Mouse (Mus musculus): ENCODE measurements around the gene C2cd2l. TPM values are rescaled to one million over a fixed set of nuclear protein-coding genes. Genes with fewer than 3 reads are reported as not detected.
"Not testable (repeated sequence)": the region's sequence is repeated elsewhere in the genome, so short reads cannot be mapped to it uniquely, and the experiment has no call there.

The C2cd2l gene
- polyA plus RNA-seq, 1 experiment from 2014 or later = 11.4 TPM

- Histone ChIP-seq H3K4me2 (ENCODE audit: low read depth, low read length) (peak within 1 kb of the TSS; percentile 86), H3K4me1 (ENCODE audit: insufficient read depth) (peaks cover 21% of the 10 kb centered on the region), H3K27ac (ENCODE audit: low read depth) (peak within 1 kb of the TSS; percentile 91), H3K4me3 (ENCODE audit: low read depth, low read length) (peak within 1 kb of the TSS; percentile 89), H3K9me3 (ENCODE audit: low read length) (no peaks in the 10 kb centered on the region), H3K36me3 (replicated peaks; ENCODE audit: insufficient read depth, low read length) (peaks cover 28% of the 10 kb centered on the region), H3K9ac (replicated peaks) (peak within 1 kb of the TSS; percentile 94), H3K27me3 (ENCODE audit: insufficient read depth, low read length) (no peaks in the 10 kb centered on the region)
- under 1% methylated on average over 53 of the region's 54 CpGs for WGBS (ENCODE audit: insufficient replicate concordance)
- DNase-seq = peak; percentile 98
- no peak for TF ChIP-seq CTCF (IDR thresholded peaks at IDR 0.05; ENCODE audit: low read depth)
- TF ChIP-seq EP300 (IDR thresholded peaks at IDR 0.05; ENCODE audit: low read depth) = peak; percentile 64; the same call in 1 of the 2 replicates
- ATAC-seq = peak; percentile 99
Measured at GRCm38 (mm10) chr9:44305466-44306079, 14.5 kb downstream of the C2cd2l start, which contains the start of gene Hinfp. Gene Hinfp (minus strand): TSS chr9:44305671.

DNA sequence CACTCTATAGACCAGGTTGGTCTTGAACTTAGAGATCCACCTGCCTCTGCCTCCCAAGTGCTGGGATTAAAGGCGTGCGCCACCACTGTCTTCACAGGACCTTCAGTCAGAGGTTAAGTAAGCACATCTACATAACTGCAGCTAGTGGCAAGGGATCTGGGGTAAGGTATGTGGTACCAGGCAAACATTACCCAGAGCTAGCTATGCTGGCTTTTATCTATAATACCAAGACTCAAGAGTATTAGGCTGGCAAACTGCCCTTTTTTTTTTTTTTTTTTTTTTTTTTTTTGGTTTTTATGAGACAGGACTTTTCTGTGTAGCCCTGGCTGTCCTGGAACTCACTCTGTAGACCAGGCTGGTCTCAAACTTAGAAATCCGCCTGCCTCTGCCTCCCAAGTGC lies 20.1 kb downstream of the C2cd2l start:
- H3K9ac ChIP-seq (replicated peaks); DNase-seq; H3K4me2 ChIP-seq (ENCODE audit: low read depth, low read length); H3K4me1 ChIP-seq (ENCODE audit: insufficient read depth); H3K9me3 ChIP-seq (ENCODE audit: low read length); H3K27me3 ChIP-seq (ENCODE audit: insufficient read depth, low read length); H3K4me3 ChIP-seq (ENCODE audit: low read depth, low read length); ATAC-seq: not testable (repeated sequence)
- Histone ChIP-seq H3K36me3 (replicated peaks; ENCODE audit: insufficient read depth, low read length) (peaks cover 75% of the 10 kb centered on the region), H3K27ac (ENCODE audit: low read depth) (0 out of 2 replicates have a peak overlapping the region, but pooled peaks have one; percentile 8)
- WGBS (ENCODE audit: insufficient replicate concordance) = 85% methylated on average over 3 of the region's 3 CpGs

DNA sequence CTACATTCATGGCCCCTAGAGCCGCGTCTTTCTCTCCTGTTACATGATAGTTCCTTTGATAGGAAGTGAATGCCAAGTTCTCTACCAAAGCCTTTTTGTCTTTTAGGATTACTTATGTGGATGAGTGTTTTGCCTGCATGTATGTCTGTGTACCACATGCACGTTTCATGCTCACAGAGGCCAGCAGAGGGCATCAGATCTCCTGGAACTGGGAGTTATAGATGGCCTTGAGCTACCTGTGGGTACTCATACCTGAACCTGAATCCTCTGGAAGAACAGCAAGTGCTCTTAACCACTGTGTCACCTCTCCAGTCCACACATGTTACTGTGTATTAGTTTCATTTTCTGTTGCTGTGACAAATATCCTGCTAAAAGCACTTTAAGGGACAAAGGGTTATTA lies 27.6 kb downstream of the C2cd2l start:
- Histone ChIP-seq H3K4me3 (ENCODE audit: low read depth, low read length) (no peak overlapping the region), H3K27ac (ENCODE audit: low read depth) (no peak overlapping the region), H3K27me3 (ENCODE audit: insufficient read depth, low read length) (peaks cover 14% of the 10 kb centered on the region; the same call in 1 of the 2 replicates), H3K9ac (replicated peaks) (no peak overlapping the region), H3K9me3 (ENCODE audit: low read length) (no peaks in the 10 kb centered on the region), H3K4me1 (ENCODE audit: insufficient read depth) (peaks cover 12% of the 10 kb centered on the region), H3K4me2 (ENCODE audit: low read depth, low read length) (no peak overlapping the region), H3K36me3 (replicated peaks; ENCODE audit: insufficient read depth, low read length) (peaks cover 57% of the 10 kb centered on the region)
- peak; percentile 85 for TF ChIP-seq CTCF (IDR thresholded peaks at IDR 0.05; ENCODE audit: low read depth)
- no peak for TF ChIP-seq EP300 (IDR thresholded peaks at IDR 0.05; ENCODE audit: low read depth)
- ATAC-seq (no peak), DNase-seq (peak; percentile 71)
- 75% methylated on average over 3 of the region's 3 CpGs for WGBS (ENCODE audit: insufficient replicate concordance)

- H3K9ac ChIP-seq (replicated peaks) = peak overlapping the region; percentile 76
- ATAC-seq (peak; percentile 34), DNase-seq (peak; percentile 39)
- WGBS (ENCODE audit: insufficient replicate concordance) = 15% methylated on average over 11 of the region's 11 CpGs
- peak overlapping the region; percentile 70 for H3K4me3 ChIP-seq (ENCODE audit: low read depth, low read length)
- peak overlapping the region; percentile 77 for H3K4me2 ChIP-seq (ENCODE audit: low read depth, low read length)
- TF ChIP-seq EP300 (IDR thresholded peaks at IDR 0.05; ENCODE audit: low read depth) (no peak), CTCF (IDR thresholded peaks at IDR 0.05; ENCODE audit: low read depth) (no peak)
- H3K36me3 ChIP-seq (replicated peaks; ENCODE audit: insufficient read depth, low read length) = peaks cover 26% of the 10 kb centered on the region
- no peaks in the 10 kb centered on the region for H3K9me3 ChIP-seq (ENCODE audit: low read length)
- H3K27me3 ChIP-seq (ENCODE audit: insufficient read depth, low read length) = peaks cover 17% of the 10 kb centered on the region; the same call in 1 of the 2 replicates
- peaks cover 12% of the 10 kb centered on the region for H3K4me1 ChIP-seq (ENCODE audit: insufficient read depth)
- H3K27ac ChIP-seq (ENCODE audit: low read depth) = peak overlapping the region; percentile 85
Measured at GRCm38 (mm10) chr9:44288959-44289291, 31.2 kb downstream of the C2cd2l start.

- 2% methylated on average over 38 of the region's 38 CpGs for WGBS (ENCODE audit: insufficient replicate concordance)
- Histone ChIP-seq H3K4me3 (ENCODE audit: low read depth, low read length) (peak within 1 kb of the TSS; percentile 70), H3K27me3 (ENCODE audit: insufficient read depth, low read length) (peaks cover 17% of the 10 kb centered on the region; the same call in 1 of the 2 replicates), H3K36me3 (replicated peaks; ENCODE audit: insufficient read depth, low read length) (peaks cover 20% of the 10 kb centered on the region), H3K27ac (ENCODE audit: low read depth) (peak within 1 kb of the TSS; percentile 85), H3K9ac (replicated peaks) (peak within 1 kb of the TSS; percentile 76), H3K4me1 (ENCODE audit: insufficient read depth) (peaks cover 12% of the 10 kb centered on the region), H3K9me3 (ENCODE audit: low read length) (no peaks in the 10 kb centered on the region), H3K4me2 (ENCODE audit: low read depth, low read length) (peak within 1 kb of the TSS; percentile 77)
- DNase-seq (peak; percentile 69), ATAC-seq (peak; percentile 86)
- peak; percentile 89 for TF ChIP-seq EP300 (IDR thresholded peaks at IDR 0.05; ENCODE audit: low read depth)
- no peak for TF ChIP-seq CTCF (IDR thresholded peaks at IDR 0.05; ENCODE audit: low read depth)
Measured at GRCm38 (mm10) chr9:44288076-44288958, 31.8 kb downstream of the C2cd2l start, which contains the start of gene Abcg4. Gene Abcg4 (minus strand): TSS chr9:44288615.
